Mouse (Mus musculus): ENCODE measurements around the gene Slc2a13. TPM values are rescaled to one million over a fixed set of nuclear protein-coding genes. Genes with fewer than 3 reads are reported as not detected.
A peak's percentile ranks its signal among the peaks of the same experiment; 100 is the strongest.

The Slc2a13 gene
- polyA plus RNA-seq, 1 experiment from 2014 or later = 0.44 TPM

DNA sequence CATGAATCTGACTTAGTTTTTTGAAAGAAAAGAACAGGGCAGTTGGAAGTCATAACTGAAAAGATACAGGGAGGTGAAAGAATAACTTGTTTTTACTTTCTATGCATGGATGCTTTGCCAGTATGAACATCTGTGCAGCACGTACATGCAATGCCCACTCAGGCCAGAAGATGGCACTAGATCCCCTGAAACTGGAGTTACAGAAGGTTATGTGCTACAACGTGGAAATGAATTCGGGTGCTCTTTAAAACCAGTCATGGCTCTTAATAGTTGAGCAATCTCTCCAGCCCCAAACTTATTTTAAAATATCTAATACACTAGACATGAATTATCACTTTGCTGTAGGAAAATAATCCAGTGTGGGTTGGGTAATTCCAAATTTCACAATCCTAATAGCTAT is 271.7 kb downstream of the Slc2a13 start:
- peak; percentile 62 for DNase-seq (ENCODE audit: low spot score)
- WGBS = 12% methylated on average over 3 of the region's 3 CpGs
- H3K27me3 ChIP-seq (replicated peaks; ENCODE audit: control insufficient read depth, insufficient read depth, low read length) = no peaks in the 10 kb centered on the region
- no peaks in the 10 kb centered on the region for H3K9me3 ChIP-seq (ENCODE audit: control insufficient read depth, low read length)
- no peak overlapping the region for H3K9ac ChIP-seq (ENCODE audit: low read depth, low read length)
- H3K4me2 ChIP-seq = no peak overlapping the region
- H3K36me3 ChIP-seq (ENCODE audit: control insufficient read depth, insufficient read depth, low read length) = no peaks in the 10 kb centered on the region
- H3K4me1 ChIP-seq (replicated peaks; ENCODE audit: control insufficient read depth, insufficient read depth, low read length) = no peaks in the 10 kb centered on the region
- no peak overlapping the region for H3K27ac ChIP-seq (ENCODE audit: low read depth, low read length)
- no peak for ATAC-seq (replicated peaks; ENCODE audit: low FRiP score)
- H3K4me3 ChIP-seq (ENCODE audit: low read depth, low read length) = no peak overlapping the region

DNA sequence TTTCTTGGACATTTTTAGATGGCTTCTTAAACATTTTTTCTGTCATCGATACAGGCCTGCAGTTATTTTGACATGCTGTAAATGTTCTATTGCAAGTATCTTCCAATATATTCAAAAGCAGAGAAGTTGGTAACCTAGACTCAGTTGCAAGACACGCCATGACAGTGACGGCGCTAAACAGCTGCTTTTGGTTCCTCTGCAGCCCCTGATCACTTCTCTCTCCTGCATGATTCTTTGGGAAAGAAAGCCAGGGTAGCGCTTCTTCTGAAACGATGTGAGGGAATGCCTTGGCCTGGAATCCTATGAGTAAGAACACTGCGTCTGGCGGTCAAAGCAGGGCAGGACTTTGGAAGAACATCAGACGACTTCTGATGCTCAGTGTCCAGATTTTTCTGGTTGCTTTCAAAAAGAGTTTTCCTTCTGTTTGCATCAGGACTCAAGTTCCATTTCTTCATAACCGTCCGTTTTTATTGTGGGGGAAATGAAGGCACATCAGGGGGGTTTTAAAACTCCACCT is 273.7 kb downstream of the Slc2a13 start:
- H3K36me3 ChIP-seq (ENCODE audit: control insufficient read depth, insufficient read depth, low read length) = no peaks in the 10 kb centered on the region
- H3K27ac ChIP-seq (ENCODE audit: low read depth, low read length) = no peak overlapping the region
- no peak overlapping the region for H3K4me3 ChIP-seq (ENCODE audit: low read depth, low read length)
- no peaks in the 10 kb centered on the region for H3K4me1 ChIP-seq (replicated peaks; ENCODE audit: control insufficient read depth, insufficient read depth, low read length)
- 84% methylated on average over 11 of the region's 11 CpGs for WGBS
- H3K27me3 ChIP-seq (replicated peaks; ENCODE audit: control insufficient read depth, insufficient read depth, low read length) = no peaks in the 10 kb centered on the region
- ATAC-seq (replicated peaks; ENCODE audit: low FRiP score) (no peak), DNase-seq (ENCODE audit: low spot score) (no peak)
- no peak overlapping the region for H3K9ac ChIP-seq (ENCODE audit: low read depth, low read length)
- H3K4me2 ChIP-seq = no peak overlapping the region
- no peaks in the 10 kb centered on the region for H3K9me3 ChIP-seq (ENCODE audit: control insufficient read depth, low read length)

DNA sequence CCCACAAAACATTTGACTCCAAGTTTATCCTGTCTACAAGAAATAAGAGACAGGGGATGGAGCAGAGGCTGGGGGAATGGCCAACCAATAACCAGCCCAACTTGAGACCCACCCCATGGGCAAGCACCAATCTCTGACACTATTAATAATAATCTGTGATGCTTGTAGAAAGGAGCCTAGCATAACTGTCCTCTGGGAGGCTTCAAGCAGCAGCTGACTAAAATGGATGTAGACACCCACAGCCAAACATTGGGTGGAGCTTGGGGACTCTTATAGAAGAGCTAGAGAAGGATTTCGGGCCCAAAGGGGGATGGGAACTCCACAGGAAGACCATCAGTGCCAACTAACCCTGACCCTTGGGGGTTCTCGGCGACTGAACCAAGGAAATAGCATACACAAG is 289.6 kb downstream of the Slc2a13 start:
- H3K27ac ChIP-seq (ENCODE audit: low read depth, low read length) = no peak overlapping the region
- H3K27me3 ChIP-seq (replicated peaks; ENCODE audit: control insufficient read depth, insufficient read depth, low read length) = no peaks in the 10 kb centered on the region
- no peaks in the 10 kb centered on the region for H3K4me1 ChIP-seq (replicated peaks; ENCODE audit: control insufficient read depth, insufficient read depth, low read length)
- H3K9ac ChIP-seq (ENCODE audit: low read depth, low read length) = no peak overlapping the region
- 81% methylated on average over 3 of the region's 3 CpGs for WGBS
- no peaks in the 10 kb centered on the region for H3K36me3 ChIP-seq (ENCODE audit: control insufficient read depth, insufficient read depth, low read length)
- no peak overlapping the region for H3K4me3 ChIP-seq (ENCODE audit: low read depth, low read length)
- H3K9me3 ChIP-seq (ENCODE audit: control insufficient read depth, low read length) = peaks cover 2% of the 10 kb centered on the region; the same call in 1 of the 2 replicates
- ATAC-seq (replicated peaks; ENCODE audit: low FRiP score) (no peak), DNase-seq (ENCODE audit: low spot score) (no peak)
- no peak overlapping the region for H3K4me2 ChIP-seq

DNA sequence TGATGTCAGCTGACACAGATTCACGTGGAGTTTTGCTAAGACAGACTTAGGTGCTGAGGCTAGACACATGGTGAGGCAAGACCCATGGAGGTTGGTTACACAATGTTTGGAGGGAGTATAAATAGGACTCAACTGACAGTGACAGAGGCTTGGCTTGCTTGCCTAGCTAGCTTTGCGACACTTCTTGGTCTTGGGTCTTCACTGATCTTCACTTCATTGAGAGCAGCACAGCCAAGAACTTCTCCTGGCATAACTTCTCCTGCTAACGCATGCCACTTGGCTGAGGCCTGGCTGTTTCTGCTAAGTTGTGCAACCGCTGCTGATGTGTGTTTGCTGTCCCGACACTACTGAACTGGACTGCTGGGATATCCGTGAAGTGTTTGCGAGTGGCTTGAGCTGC is 290.2 kb downstream of the Slc2a13 start:
- no peaks in the 10 kb centered on the region for H3K4me1 ChIP-seq (replicated peaks; ENCODE audit: control insufficient read depth, insufficient read depth, low read length)
- DNase-seq (ENCODE audit: low spot score) (no peak), ATAC-seq (replicated peaks; ENCODE audit: low FRiP score) (no peak)
- H3K27ac ChIP-seq (ENCODE audit: low read depth, low read length) = no peak overlapping the region
- no peaks in the 10 kb centered on the region for H3K36me3 ChIP-seq (ENCODE audit: control insufficient read depth, insufficient read depth, low read length)
- H3K4me3 ChIP-seq (ENCODE audit: low read depth, low read length) = no peak overlapping the region
- WGBS = 84% methylated on average over 7 of the region's 7 CpGs
- no peaks in the 10 kb centered on the region for H3K27me3 ChIP-seq (replicated peaks; ENCODE audit: control insufficient read depth, insufficient read depth, low read length)
- peaks cover 2% of the 10 kb centered on the region; the same call in 1 of the 2 replicates for H3K9me3 ChIP-seq (ENCODE audit: control insufficient read depth, low read length)
- no peak overlapping the region for H3K4me2 ChIP-seq
- H3K9ac ChIP-seq (ENCODE audit: low read depth, low read length) = no peak overlapping the region

DNA sequence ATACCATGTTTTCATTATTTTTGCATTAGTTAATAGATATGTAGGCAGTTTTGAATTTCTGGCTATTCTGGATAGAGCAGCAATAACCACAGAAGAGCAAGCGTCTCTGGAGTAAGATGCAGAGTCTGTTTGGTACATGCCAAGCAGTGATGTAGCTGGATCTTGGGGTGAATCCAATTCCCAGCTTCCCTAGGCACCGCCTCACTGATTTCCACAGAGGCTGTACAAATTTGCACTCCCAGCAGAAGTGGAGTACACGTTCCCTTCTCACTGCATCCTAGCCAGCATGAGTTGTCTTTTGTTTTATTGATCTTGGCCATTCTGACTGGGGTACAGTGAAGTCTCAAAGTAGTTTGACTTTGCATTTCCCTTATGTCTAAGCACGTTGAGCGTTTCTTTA is 291.5 kb downstream of the Slc2a13 start:
- Histone ChIP-seq H3K27me3 (replicated peaks; ENCODE audit: control insufficient read depth, insufficient read depth, low read length) (no peaks in the 10 kb centered on the region), H3K36me3 (ENCODE audit: control insufficient read depth, insufficient read depth, low read length) (no peaks in the 10 kb centered on the region), H3K27ac (ENCODE audit: low read depth, low read length) (no peak overlapping the region), H3K9me3 (ENCODE audit: control insufficient read depth, low read length) (0 out of 2 replicates have a peak, but pooled peaks cover 2% of the 10 kb centered on the region), H3K4me1 (replicated peaks; ENCODE audit: control insufficient read depth, insufficient read depth, low read length) (no peaks in the 10 kb centered on the region), H3K4me2 (no peak overlapping the region), H3K4me3 (ENCODE audit: low read depth, low read length) (no peak overlapping the region), H3K9ac (ENCODE audit: low read depth, low read length) (no peak overlapping the region)
- WGBS = 87% methylated on average over 5 of the region's 5 CpGs
- ATAC-seq (replicated peaks; ENCODE audit: low FRiP score) = no peak
- DNase-seq (ENCODE audit: low spot score) = no peak

DNA sequence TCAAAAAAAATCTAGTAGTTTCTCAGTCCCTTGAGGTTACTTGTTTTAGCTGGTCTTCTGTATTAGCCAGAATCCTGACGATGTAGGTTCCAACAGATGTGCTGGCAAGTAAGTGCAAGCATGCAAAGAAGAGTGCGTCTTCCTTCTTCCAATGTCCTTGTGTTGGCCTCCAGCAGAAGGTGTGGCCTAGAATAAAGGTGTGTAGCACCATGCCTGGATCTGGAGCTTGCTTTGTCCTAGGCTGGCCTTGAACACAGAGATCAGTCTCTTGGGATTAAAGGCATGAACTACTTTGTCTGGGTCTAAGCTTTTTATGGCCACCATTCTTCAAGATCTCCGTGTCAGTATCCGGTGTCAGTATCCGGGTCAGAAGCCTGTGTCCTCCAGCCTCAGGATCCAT is 293.5 kb downstream of the Slc2a13 start:
- H3K27ac ChIP-seq (ENCODE audit: low read depth, low read length) = no peak overlapping the region
- WGBS = 89% methylated on average over 5 of the region's 5 CpGs
- no peaks in the 10 kb centered on the region for H3K36me3 ChIP-seq (ENCODE audit: control insufficient read depth, insufficient read depth, low read length)
- DNase-seq (ENCODE audit: low spot score) = no peak
- no peak overlapping the region for H3K4me3 ChIP-seq (ENCODE audit: low read depth, low read length)
- ATAC-seq (replicated peaks; ENCODE audit: low FRiP score) = no peak
- no peaks in the 10 kb centered on the region for H3K4me1 ChIP-seq (replicated peaks; ENCODE audit: control insufficient read depth, insufficient read depth, low read length)
- no peaks in the 10 kb centered on the region for H3K9me3 ChIP-seq (ENCODE audit: control insufficient read depth, low read length)
- no peak overlapping the region for H3K4me2 ChIP-seq
- H3K9ac ChIP-seq (ENCODE audit: low read depth, low read length) = no peak overlapping the region
- H3K27me3 ChIP-seq (replicated peaks; ENCODE audit: control insufficient read depth, insufficient read depth, low read length) = no peaks in the 10 kb centered on the region

DNA sequence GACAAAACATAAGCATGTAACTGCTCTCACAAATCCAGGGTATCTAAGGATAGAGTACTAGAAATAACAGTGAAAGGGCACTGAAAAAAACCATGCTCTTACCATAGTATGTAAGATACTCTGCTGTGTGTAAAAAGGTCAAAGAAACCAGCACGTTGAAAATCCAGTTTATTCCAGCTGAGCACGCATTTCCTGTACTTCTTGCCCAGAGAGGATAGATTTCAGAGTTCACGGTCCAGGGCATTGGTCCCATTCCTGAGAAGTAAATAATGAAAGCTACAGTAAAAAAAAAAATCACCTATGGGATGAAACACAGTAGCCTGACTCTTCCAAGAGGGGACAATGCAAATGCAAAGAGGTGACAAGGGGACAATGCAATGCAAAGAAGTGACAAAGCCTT is 297.1 kb downstream of the Slc2a13 start:
- H3K9me3 ChIP-seq (ENCODE audit: control insufficient read depth, low read length) = no peaks in the 10 kb centered on the region
- 71% methylated on average over 3 of the region's 3 CpGs for WGBS
- H3K27me3 ChIP-seq (replicated peaks; ENCODE audit: control insufficient read depth, insufficient read depth, low read length) = no peaks in the 10 kb centered on the region
- H3K36me3 ChIP-seq (ENCODE audit: control insufficient read depth, insufficient read depth, low read length) = no peaks in the 10 kb centered on the region
- H3K4me1 ChIP-seq (replicated peaks; ENCODE audit: control insufficient read depth, insufficient read depth, low read length) = no peaks in the 10 kb centered on the region
- H3K9ac ChIP-seq (ENCODE audit: low read depth, low read length) = no peak overlapping the region
- DNase-seq (ENCODE audit: low spot score) (no peak), ATAC-seq (replicated peaks; ENCODE audit: low FRiP score) (no peak)
- no peak overlapping the region for H3K4me2 ChIP-seq
- H3K4me3 ChIP-seq (ENCODE audit: low read depth, low read length) = no peak overlapping the region
- no peak overlapping the region for H3K27ac ChIP-seq (ENCODE audit: low read depth, low read length)

DNA sequence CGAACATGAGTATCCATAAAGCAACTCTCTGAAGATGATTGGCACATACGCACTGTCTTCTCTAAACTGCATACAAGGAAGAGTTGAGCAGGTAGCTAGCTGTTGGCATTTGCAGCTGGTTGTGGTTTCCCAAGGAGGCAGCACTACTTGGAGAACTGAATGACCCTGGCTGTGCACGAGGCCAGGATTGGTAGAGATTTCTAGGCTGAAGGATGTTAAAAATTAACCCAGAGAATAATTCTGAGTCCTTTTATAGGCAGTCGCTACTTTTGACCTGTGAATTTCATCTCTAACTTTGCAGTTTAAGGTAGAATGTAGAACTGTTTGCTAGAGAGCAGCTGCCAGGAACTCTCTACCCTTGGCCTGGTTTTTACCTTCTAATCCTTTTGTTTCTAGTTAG is 304.5 kb downstream of the Slc2a13 start:
- DNase-seq (ENCODE audit: low spot score) = no peak
- Histone ChIP-seq H3K36me3 (ENCODE audit: control insufficient read depth, insufficient read depth, low read length) (no peaks in the 10 kb centered on the region), H3K9me3 (ENCODE audit: control insufficient read depth, low read length) (no peaks in the 10 kb centered on the region), H3K4me3 (ENCODE audit: low read depth, low read length) (no peak overlapping the region), H3K9ac (ENCODE audit: low read depth, low read length) (no peak overlapping the region), H3K27ac (ENCODE audit: low read depth, low read length) (no peak overlapping the region), H3K4me2 (no peak overlapping the region), H3K27me3 (replicated peaks; ENCODE audit: control insufficient read depth, insufficient read depth, low read length) (no peaks in the 10 kb centered on the region), H3K4me1 (replicated peaks; ENCODE audit: control insufficient read depth, insufficient read depth, low read length) (no peaks in the 10 kb centered on the region)
- no peak for ATAC-seq (replicated peaks; ENCODE audit: low FRiP score)
- WGBS = 85% methylated on average over 4 of the region's 4 CpGs

DNA sequence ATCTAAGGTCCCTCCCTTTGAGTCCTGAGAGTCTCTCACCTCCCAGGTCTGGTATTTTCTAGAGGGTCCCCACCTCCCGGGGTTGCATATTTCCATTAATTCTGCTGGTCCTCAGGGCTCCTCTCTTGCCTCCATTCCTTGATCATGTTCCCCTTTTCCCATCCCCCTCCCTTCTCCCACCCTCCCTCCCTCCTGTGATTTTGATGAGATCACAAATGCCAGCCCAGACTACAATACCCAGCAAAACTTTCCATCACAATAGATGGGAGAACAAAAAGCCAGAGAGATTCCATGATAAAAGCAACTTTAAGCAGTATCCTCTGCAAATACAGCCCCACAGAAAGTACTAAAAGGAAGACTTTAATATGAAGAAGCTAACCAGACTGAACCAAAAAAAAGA is 309.1 kb downstream of the Slc2a13 start:
- H3K27ac ChIP-seq (ENCODE audit: low read depth, low read length) = no peak overlapping the region
- WGBS = 77% methylated on average over 1 of the region's 1 CpGs

More for the DNA sequence above, 309.1 kb downstream of the Slc2a13 start:
- Histone ChIP-seq H3K4me3 (ENCODE audit: low read depth, low read length) (no peak overlapping the region), H3K27me3 (replicated peaks; ENCODE audit: control insufficient read depth, insufficient read depth, low read length) (no peaks in the 10 kb centered on the region), H3K36me3 (ENCODE audit: control insufficient read depth, insufficient read depth, low read length) (no peaks in the 10 kb centered on the region), H3K9ac (ENCODE audit: low read depth, low read length) (no peak overlapping the region), H3K4me2 (no peak overlapping the region), H3K4me1 (replicated peaks; ENCODE audit: control insufficient read depth, insufficient read depth, low read length) (no peaks in the 10 kb centered on the region), H3K9me3 (ENCODE audit: control insufficient read depth, low read length) (no peaks in the 10 kb centered on the region)
- ATAC-seq (replicated peaks; ENCODE audit: low FRiP score) = no peak
- DNase-seq (ENCODE audit: low spot score) = no peak

Measured in liver, embryonic 11.5 days (tissue).